ENCODE assay signal across 8 mouse cellular contexts in genomic region chr13:108157732-108158464, GRCm38 (mm10). TPM values are rescaled to one million over a fixed set of nuclear protein-coding genes. Genes with fewer than 3 reads are reported as not detected.
DNase-seq lines count a peak whose midpoint lies in the region; ATAC-seq and TF ChIP-seq lines count a peak whose summit lies in the region.

No protein-coding gene starts in this region.

- ATAC-seq in kidney, embryonic 16.5 days (ENCODE audit: low FRiP score, low TSS enrichment) = 0 out of 2 replicates have a peak, but pooled peaks have one; percentile 10
- no peak; the same call in 1 of the 2 replicates for ATAC-seq in forebrain, embryonic 15.5 days (replicated peaks)
- ATAC-seq in liver, embryonic 16.5 days (ENCODE audit: low read depth) = peak; percentile 53
- peak; percentile 72 for ATAC-seq in stomach, embryonic 15.5 days (ENCODE audit: insufficient read depth, low FRiP score, low read depth)

- H3K9ac ChIP-seq in kidney, embryonic 16.5 days (replicated peaks; ENCODE audit: low read length) = peak overlapping the region; percentile 73
- peak overlapping the region; percentile 73 for H3K9ac ChIP-seq in forebrain, embryonic 15.5 days (replicated peaks)
- H3K9ac ChIP-seq in liver, embryonic 16.5 days (ENCODE audit: low read depth, low read length) = peak overlapping the region; percentile 77
- H3K9ac ChIP-seq in stomach, embryonic 15.5 days = peak overlapping the region; percentile 64; the same call in 1 of the 2 replicates

- WGBS in kidney, embryonic 16.5 days = 3% methylated on average over 41 of the region's 42 CpGs
- WGBS in forebrain, embryonic 15.5 days = 2% methylated on average over 41 of the region's 42 CpGs
- 4% methylated on average over 39 of the region's 42 CpGs for WGBS in liver, embryonic 16.5 days (ENCODE audit: insufficient replicate concordance)
- WGBS in stomach, embryonic 15.5 days = 3% methylated on average over 41 of the region's 42 CpGs

- TF ChIP-seq CTCF in bone marrow macrophage, adult 2 months (IDR thresholded peaks at IDR 0.05; ENCODE audit: low read depth, low read length) = no peak

- no peaks in the 10 kb centered on the region for H3K9me3 ChIP-seq in kidney, embryonic 16.5 days (ENCODE audit: low read length)
- H3K9me3 ChIP-seq in forebrain, embryonic 15.5 days = no peaks in the 10 kb centered on the region
- no peaks in the 10 kb centered on the region for H3K9me3 ChIP-seq in liver, embryonic 16.5 days (replicated peaks; ENCODE audit: control insufficient read depth, low read length)
- H3K9me3 ChIP-seq in stomach, embryonic 15.5 days = no peaks in the 10 kb centered on the region

- peak overlapping the region; percentile 70 for H3K4me2 ChIP-seq in kidney, embryonic 16.5 days (replicated peaks; ENCODE audit: low read depth, low read length)
- H3K4me2 ChIP-seq in forebrain, embryonic 15.5 days (replicated peaks) = peak overlapping the region; percentile 78
- peak overlapping the region; percentile 89 for H3K4me2 ChIP-seq in liver, embryonic 16.5 days (ENCODE audit: low read depth, low read length)
- peak overlapping the region; percentile 65 for H3K4me2 ChIP-seq in stomach, embryonic 15.5 days

- H3K4me1 ChIP-seq in kidney, embryonic 16.5 days (ENCODE audit: insufficient read depth, low read length) = peaks cover 13% of the 10 kb centered on the region
- peaks cover 4% of the 10 kb centered on the region; the same call in 1 of the 2 replicates for H3K4me1 ChIP-seq in bone marrow macrophage, adult 2 months (ENCODE audit: control insufficient read depth, insufficient read depth, low read length)
- H3K4me1 ChIP-seq in forebrain, embryonic 15.5 days = peaks cover 15% of the 10 kb centered on the region
- peaks cover 13% of the 10 kb centered on the region for H3K4me1 ChIP-seq in liver, embryonic 16.5 days (ENCODE audit: control insufficient read depth, low read depth, low read length)
- peaks cover 5% of the 10 kb centered on the region for H3K4me1 ChIP-seq in stomach, embryonic 15.5 days

- peak overlapping the region; percentile 99 for H3K4me3 ChIP-seq in kidney, embryonic 16.5 days (ENCODE audit: low read length)
- H3K4me3 ChIP-seq in bone marrow macrophage, adult 2 months (ENCODE audit: insufficient read depth, low read length) = peak overlapping the region; percentile 75
- H3K4me3 ChIP-seq in forebrain, embryonic 15.5 days = peak overlapping the region; percentile 86
- peak overlapping the region; percentile 92 for H3K4me3 ChIP-seq in liver, embryonic 16.5 days (ENCODE audit: low read depth, low read length)
- peak overlapping the region; percentile 72 for H3K4me3 ChIP-seq in stomach, embryonic 15.5 days (replicated peaks)

- 0 out of 2 replicates have a peak, but pooled peaks cover 9% of the 10 kb centered on the region for H3K36me3 ChIP-seq in kidney, embryonic 16.5 days (ENCODE audit: insufficient read depth, low read length)
- peaks cover 9% of the 10 kb centered on the region for H3K36me3 ChIP-seq in forebrain, embryonic 15.5 days
- no peaks in the 10 kb centered on the region for H3K36me3 ChIP-seq in liver, embryonic 16.5 days (ENCODE audit: control insufficient read depth, insufficient read depth)
- H3K36me3 ChIP-seq in stomach, embryonic 15.5 days = peaks cover 4% of the 10 kb centered on the region

- no peaks in the 10 kb centered on the region for H3K27me3 ChIP-seq in kidney, embryonic 16.5 days (ENCODE audit: insufficient read depth, low read length)
- no peaks in the 10 kb centered on the region for H3K27me3 ChIP-seq in forebrain, embryonic 15.5 days
- no peaks in the 10 kb centered on the region for H3K27me3 ChIP-seq in liver, embryonic 16.5 days (ENCODE audit: control insufficient read depth, insufficient read depth, low read depth, low read length)
- H3K27me3 ChIP-seq in stomach, embryonic 15.5 days (replicated peaks) = no peaks in the 10 kb centered on the region

- DNase-seq in kidney, postnatal 4 days = no peak
- DNase-seq in cerebellum, postnatal 25 days = no peak
- no peak for DNase-seq in left cerebral cortex, adult 9 months (ENCODE audit: low spot score in 2 of 2)

- H3K27ac ChIP-seq in kidney, embryonic 16.5 days (ENCODE audit: low read length) = no peak overlapping the region
- no peak overlapping the region for H3K27ac ChIP-seq in bone marrow macrophage, adult 2 months (ENCODE audit: insufficient read depth, low read depth, low read length)
- H3K27ac ChIP-seq in forebrain, embryonic 15.5 days (replicated peaks) = no peak overlapping the region
- H3K27ac ChIP-seq in liver, embryonic 16.5 days (ENCODE audit: low read length) = peak overlapping the region; percentile 53
- H3K27ac ChIP-seq in stomach, embryonic 15.5 days = 0 out of 2 replicates have a peak overlapping the region, but pooled peaks have one; percentile 33

- TF ChIP-seq POLR2A in bone marrow macrophage, adult 2 months (IDR thresholded peaks at IDR 0.05; ENCODE audit: borderline replicate concordance, low read depth, low read length) = no peak

RNA-seq across cellular contexts. Expression of gene Ndufaf2, which starts 0.5 kb away (rescaled TPM):
- polyA plus RNA-seq in kidney, embryonic 16.5 days (2015; fragmentation: Nextera tagmentation; extraction: Ambion mirVana) = 72.0 and 72.6 TPM in 2 replicates
- polyA plus RNA-seq in bone marrow macrophage, adult 2 months (2012; ENCODE audit: insufficient read depth, insufficient read length, missing spikeins) = 21.5 and 22.0 TPM in 2 replicates
- 72.6 and 77.0 TPM in 2 replicates for polyA plus RNA-seq in forebrain, embryonic 15.5 days (2015; fragmentation: Nextera tagmentation; extraction: Ambion mirVana)
- polyA plus RNA-seq in liver, embryonic 16.5 days (2015; fragmentation: Nextera tagmentation; extraction: Ambion mirVana) = 21.5 and 24.6 TPM in 2 replicates
- polyA plus RNA-seq in stomach, embryonic 15.5 days (2015; fragmentation: Nextera tagmentation; extraction: Ambion mirVana) = 68.6 and 72.9 TPM in 2 replicates

RNA-seq across cellular contexts. Expression of gene Ercc8, which starts 0.6 kb away (rescaled TPM):
- polyA plus RNA-seq in kidney, embryonic 16.5 days (2015; fragmentation: Nextera tagmentation; extraction: Ambion mirVana) = 15.4 and 16.7 TPM in 2 replicates
- polyA plus RNA-seq in bone marrow macrophage, adult 2 months (2012; ENCODE audit: insufficient read depth, insufficient read length, missing spikeins) = 2.4 and 3.1 TPM in 2 replicates
- polyA plus RNA-seq in forebrain, embryonic 15.5 days (2015; fragmentation: Nextera tagmentation; extraction: Ambion mirVana) = 32.0 and 32.6 TPM in 2 replicates
- polyA plus RNA-seq in liver, embryonic 16.5 days (2015; fragmentation: Nextera tagmentation; extraction: Ambion mirVana) = 4.9 and 5.0 TPM in 2 replicates
- 14.5 and 15.0 TPM in 2 replicates for polyA plus RNA-seq in stomach, embryonic 15.5 days (2015; fragmentation: Nextera tagmentation; extraction: Ambion mirVana)

RNA-seq across cellular contexts. Expression of gene Elovl7, which starts 56.3 kb away (rescaled TPM):
- 20.5 and 22.0 TPM in 2 replicates for polyA plus RNA-seq in kidney, embryonic 16.5 days (2015; fragmentation: Nextera tagmentation; extraction: Ambion mirVana)
- polyA plus RNA-seq in bone marrow macrophage, adult 2 months (2012; ENCODE audit: insufficient read depth, insufficient read length, missing spikeins) = 0.27 TPM in 1 of 2 replicates, not detected in the other
- 1.5 and 1.7 TPM in 2 replicates for polyA plus RNA-seq in forebrain, embryonic 15.5 days (2015; fragmentation: Nextera tagmentation; extraction: Ambion mirVana)
- 2.0 and 2.5 TPM in 2 replicates for polyA plus RNA-seq in liver, embryonic 16.5 days (2015; fragmentation: Nextera tagmentation; extraction: Ambion mirVana)
- 25.2 and 25.4 TPM in 2 replicates for polyA plus RNA-seq in stomach, embryonic 15.5 days (2015; fragmentation: Nextera tagmentation; extraction: Ambion mirVana)

Comparison
In these comparisons a context has a peak if more than half of its experiments do, and no peak if none do; other contexts are left out.
1. H3K27ac ChIP-seq: peak in liver, embryonic 16.5 days (single experiment) and stomach, embryonic 15.5 days (single experiment); none in kidney, embryonic 16.5 days (single experiment), bone marrow macrophage, adult 2 months (single experiment) and forebrain, embryonic 15.5 days (single experiment).
2. Peak in every context shown above with its lines, with median percentiles within 50 percentile points of each other: H3K4me2 ChIP-seq, H3K4me3 ChIP-seq and H3K9ac ChIP-seq.